Mouse (Mus musculus) adrenal gland, adult (tissue): ENCODE measurements around the gene Banp.

Experiments used
- DNase-seq, 2 experiments: peaks; one replicate each; pipeline ENCODE4 v3.0.0; 2022 to 2023; ENCODE audit warnings: low spot score in 1 of 2; ENCODE audit not compliant: inconsistent age in 2 of 2

The Banp gene

GRCm38 (mm10) chr8:121949222-121949800 lies at the start of gene Banp:
Gene Banp (plus strand): TSS chr8:121949750.
- no peak for DNase-seq

GRCm38 (mm10) chr8:121901498-121902236 lies 47.9 kb upstream of the Banp start:
- peak; percentile 88 to 94 for DNase-seq

- peak in 1 of 2 experiments; percentile 36 for DNase-seq
Observed at GRCm38 (mm10) chr8:121903977-121904376, 45.6 kb upstream of the Banp start.

GRCm38 (mm10) chr8:121904999-121905398 lies 44.6 kb upstream of the Banp start:
- peak; percentile 48 to 49 for DNase-seq

GRCm38 (mm10) chr8:121905420-121905819 lies 44.1 kb upstream of the Banp start:
- DNase-seq = no peak

- peak in 1 of 2 experiments; percentile 52 for DNase-seq
Observed at GRCm38 (mm10) chr8:121905864-121906263, 43.7 kb upstream of the Banp start.

- DNase-seq = peak; percentile 57 to 82
Observed at GRCm38 (mm10) chr8:121906542-121907512, 42.7 kb upstream of the Banp start.

GRCm38 (mm10) chr8:121907587-121908248 lies 41.8 kb upstream of the Banp start, which contains the start of gene Slc7a5:
Gene Slc7a5 (minus strand): TSS chr8:121907694.
- DNase-seq = peak; percentile 96 to 99

GRCm38 (mm10) chr8:121908378-121909147 lies 41.0 kb upstream of the Banp start:
- no peak for DNase-seq

GRCm38 (mm10) chr8:121909148-121909541 lies 40.4 kb upstream of the Banp start:
- DNase-seq = no peak

GRCm38 (mm10) chr8:121909663-121910062 lies 39.9 kb upstream of the Banp start:
- DNase-seq = peak; percentile 72 to 92

- DNase-seq = no peak
Observed at GRCm38 (mm10) chr8:121911400-121911799, 38.1 kb upstream of the Banp start.

GRCm38 (mm10) chr8:121911987-121912386 lies 37.6 kb upstream of the Banp start:
- peak; percentile 46 to 76 for DNase-seq

GRCm38 (mm10) chr8:121912831-121913230 lies 36.7 kb upstream of the Banp start:
- DNase-seq = no peak

GRCm38 (mm10) chr8:121913378-121913777 lies 36.2 kb upstream of the Banp start:
- DNase-seq = no peak

GRCm38 (mm10) chr8:121919158-121919557 lies 30.4 kb upstream of the Banp start:
- DNase-seq = no peak

- peak in 1 of 2 experiments; percentile 69 for DNase-seq
Observed at GRCm38 (mm10) chr8:121919731-121920130, 29.8 kb upstream of the Banp start.

- DNase-seq = no peak
Observed at GRCm38 (mm10) chr8:121921582-121921981, 28.0 kb upstream of the Banp start.

GRCm38 (mm10) chr8:121922101-121922500 lies 27.4 kb upstream of the Banp start:
- DNase-seq = peak; percentile 63 to 69

- no peak for DNase-seq
Observed at GRCm38 (mm10) chr8:121924681-121925080, 24.9 kb upstream of the Banp start.
